Mouse (Mus musculus): ENCODE results near the gene Tal1.

Gene Tal1

DNA sequence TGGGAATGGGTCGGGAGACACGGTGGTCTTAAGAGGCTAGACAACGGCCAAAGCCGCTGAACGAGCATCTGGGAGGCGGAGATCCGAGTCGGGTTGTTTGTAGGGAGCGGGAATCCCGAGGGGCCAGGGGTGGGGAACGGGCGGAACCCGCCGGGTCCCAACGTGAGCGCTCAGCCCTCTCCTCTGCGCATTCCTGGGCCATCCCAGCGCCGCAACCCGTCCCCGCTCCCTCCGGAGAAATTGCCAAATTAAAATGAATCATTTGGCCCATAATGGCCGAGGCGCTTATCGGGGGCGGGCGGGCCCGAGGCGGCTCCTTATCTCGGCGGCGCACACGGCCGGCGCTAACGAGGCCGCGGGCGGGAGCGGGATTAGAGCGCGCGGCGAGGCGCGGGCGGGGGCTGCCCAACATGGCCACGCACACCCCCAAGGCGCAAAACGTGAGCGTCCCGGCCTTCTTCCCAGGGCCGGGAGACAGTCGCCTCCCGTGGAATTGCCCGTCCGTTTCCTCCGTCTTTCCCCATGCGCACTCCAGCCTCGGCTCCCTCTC lies at the start of gene Tal1:
TSS of gene Tal1 (plus strand) at position 56 of the 550 bp plus-strand sequence.
- DNase-seq: peak; percentile 97

DNA sequence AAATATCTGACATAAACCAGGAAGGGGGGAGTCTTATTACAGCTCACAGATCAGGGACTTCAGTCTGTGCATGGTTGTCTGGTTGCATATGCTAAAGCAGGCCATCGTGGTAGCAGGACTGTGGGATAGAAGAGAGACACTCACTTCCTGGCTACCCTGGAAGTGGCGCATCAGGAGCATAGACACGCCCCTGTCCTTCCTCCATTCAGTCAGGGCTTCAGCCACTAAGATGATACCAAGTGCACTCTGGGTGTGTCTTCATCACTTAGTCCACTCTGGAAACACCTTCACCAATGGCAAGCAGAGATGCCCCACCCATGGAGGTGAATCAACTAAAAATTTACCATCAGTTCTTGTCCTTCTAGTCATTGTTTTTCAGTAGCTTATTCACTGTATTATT lies 42.0 kb upstream of the Tal1 start:
- DNase-seq: no peak

DNA sequence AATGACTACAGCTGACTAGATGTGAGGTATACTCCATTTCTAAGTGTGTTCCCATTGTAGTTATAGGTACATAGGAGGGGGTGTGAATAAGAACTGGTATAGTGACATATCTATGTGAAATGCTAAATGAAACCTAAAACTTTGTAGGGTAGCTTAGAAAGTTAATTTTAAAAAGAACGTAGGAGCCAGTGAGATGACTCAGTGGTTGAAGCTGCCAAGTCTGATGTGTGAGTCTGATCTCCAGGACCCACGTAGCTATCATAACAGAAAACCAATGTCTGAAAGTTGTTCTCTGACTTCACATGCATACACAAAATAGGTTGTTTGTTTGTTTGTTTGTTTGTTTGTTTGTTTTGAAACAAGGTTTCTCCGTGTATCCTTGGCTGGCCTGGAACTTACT lies 36.2 kb upstream of the Tal1 start:
- no peak for DNase-seq

DNA sequence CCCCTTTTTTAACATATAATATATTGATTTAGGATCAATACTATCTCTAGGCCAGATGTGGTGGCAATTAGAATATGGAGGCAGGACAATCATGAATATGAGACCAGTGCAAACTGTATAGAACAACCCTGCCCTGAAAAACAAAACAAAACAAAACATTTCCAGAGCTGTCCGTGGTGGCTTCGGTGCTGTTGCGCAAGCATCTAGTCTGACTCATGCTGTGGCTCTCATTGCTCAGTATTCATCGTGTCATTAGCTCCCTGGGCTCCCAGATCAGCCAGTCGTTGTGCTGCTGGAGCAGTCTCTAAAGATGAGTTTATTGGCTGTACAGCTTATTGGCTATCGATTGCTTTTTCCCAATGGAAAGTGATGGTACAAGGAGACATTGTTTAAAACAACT lies 21.2 kb upstream of the Tal1 start:
- DNase-seq: peak; percentile 25

- DNase-seq: peak; percentile 87
These were observed 18.0 kb upstream of the Tal1 start for GRCm38 (mm10) chr4:115038242-115038641.

GRCm38 (mm10) chr4:115045621-115046020 lies 10.6 kb upstream of the Tal1 start:
- DNase-seq: peak; percentile 54

DNA sequence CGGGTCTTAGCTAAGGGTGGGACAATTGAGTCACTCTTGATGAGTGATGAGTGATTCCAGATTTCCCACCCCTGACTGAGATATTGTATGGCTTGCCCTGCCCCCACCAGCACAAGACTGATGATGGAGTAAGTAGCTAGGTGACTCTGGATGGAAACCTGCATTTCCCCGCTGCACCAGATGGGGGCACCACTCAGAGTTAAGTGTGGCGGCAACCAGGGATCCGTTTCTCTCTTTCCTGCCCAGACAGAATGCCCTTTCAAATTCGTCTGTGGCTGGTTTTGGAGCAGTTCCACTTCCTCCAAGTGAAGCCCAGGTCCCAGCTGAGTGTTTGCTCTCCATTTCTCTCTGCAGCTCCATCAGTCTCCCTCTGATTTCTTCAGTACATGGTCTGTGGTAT lies 8.5 kb upstream of the Tal1 start:
- peak; percentile 97 for DNase-seq

DNA sequence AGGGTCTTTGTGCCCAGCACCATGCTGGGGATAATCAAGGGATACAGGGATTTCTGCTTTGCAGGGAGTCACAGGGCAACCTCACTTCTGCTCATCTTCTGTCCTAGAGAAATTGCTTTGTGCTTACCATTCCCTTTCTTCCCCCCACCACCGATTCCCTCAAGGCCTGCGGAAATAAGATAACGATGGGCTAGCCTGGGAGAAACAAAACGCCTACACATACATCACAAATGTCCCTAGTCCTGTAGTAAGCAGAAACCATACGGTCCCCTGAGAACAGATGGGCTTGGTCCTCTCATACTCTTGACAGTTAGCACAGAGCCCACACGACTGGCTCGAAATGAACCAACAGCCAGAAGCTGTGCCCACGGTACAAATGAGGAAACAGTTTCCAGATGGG lies 8.0 kb upstream of the Tal1 start:
- DNase-seq: peak; percentile 80

DNA sequence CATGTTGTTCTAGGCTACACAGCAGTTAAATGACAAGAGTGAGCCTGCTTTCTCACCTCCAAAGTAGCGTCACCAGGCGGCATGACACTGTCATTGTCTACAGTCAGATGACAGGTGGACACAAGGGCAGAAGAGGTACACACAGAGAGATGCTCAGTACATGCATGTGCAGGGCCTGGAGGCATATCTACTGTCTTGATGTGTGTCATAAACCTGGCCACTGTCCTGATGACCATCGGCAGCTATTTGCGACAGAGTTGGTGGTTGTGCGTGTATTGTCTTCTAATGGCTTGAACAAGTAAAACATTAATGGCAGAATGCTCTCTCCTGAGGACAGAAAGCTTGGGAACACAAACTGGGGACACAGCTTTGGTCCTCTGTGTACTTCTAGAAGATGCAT lies 5.0 kb upstream of the Tal1 start:
- DNase-seq: peak; percentile 68

GRCm38 (mm10) chr4:115052343-115053005 lies 3.8 kb upstream of the Tal1 start:
- DNase-seq: peak; percentile 99

GRCm38 (mm10) chr4:115055044-115055443 lies 1.2 kb upstream of the Tal1 start:
- DNase-seq: peak; percentile 76

DNA sequence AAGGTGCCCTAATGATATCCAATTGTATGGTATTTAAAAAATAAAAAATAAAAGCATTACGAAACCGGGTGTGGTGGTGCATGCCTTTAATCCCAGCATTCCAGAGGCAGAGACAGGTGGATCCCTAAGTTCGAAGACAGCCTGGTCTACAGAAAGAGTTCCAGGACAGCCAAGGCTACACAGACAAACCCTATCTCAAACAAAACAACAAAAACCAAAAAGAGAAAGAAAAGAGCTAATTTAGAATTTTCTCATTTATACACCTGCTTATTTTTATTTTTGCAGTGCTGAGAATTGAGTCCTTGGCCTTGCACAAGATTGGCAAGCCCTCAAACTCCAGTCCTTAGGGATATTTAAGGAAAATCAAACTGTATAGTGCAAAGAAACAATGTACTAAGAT lies 535 bp upstream of the Tal1 start:
- peak; percentile 17 for DNase-seq

GRCm38 (mm10) chr4:115056921-115057673 lies 871 bp downstream of the Tal1 start:
- peak; percentile 99 for DNase-seq

- DNase-seq: peak; percentile 94
These were observed 1.6 kb downstream of the Tal1 start for GRCm38 (mm10) chr4:115057674-115058316.

DNA sequence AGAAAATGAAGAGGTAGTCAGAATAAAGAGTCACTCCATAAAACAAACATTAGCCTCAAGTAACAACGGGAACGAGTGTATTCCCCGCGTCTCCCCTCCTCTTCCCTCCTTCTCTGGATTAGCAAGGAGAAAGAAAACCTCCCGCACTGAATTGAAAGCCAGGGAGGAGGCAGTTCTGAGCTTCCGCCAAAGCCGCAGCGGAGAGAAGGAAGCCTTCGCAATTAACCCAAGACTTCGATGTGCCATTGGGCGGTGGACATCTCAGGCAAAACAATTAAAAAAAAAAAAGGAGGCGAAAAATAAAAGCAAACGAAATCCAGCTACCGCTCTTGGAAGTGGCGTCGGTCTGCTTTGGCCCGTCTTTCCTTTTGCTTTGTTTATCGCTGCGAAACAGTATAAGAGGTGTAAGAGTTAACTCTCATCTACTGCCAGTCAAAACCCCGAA lies 2.1 kb downstream of the Tal1 start:
- peak; percentile 94 for DNase-seq

DNA sequence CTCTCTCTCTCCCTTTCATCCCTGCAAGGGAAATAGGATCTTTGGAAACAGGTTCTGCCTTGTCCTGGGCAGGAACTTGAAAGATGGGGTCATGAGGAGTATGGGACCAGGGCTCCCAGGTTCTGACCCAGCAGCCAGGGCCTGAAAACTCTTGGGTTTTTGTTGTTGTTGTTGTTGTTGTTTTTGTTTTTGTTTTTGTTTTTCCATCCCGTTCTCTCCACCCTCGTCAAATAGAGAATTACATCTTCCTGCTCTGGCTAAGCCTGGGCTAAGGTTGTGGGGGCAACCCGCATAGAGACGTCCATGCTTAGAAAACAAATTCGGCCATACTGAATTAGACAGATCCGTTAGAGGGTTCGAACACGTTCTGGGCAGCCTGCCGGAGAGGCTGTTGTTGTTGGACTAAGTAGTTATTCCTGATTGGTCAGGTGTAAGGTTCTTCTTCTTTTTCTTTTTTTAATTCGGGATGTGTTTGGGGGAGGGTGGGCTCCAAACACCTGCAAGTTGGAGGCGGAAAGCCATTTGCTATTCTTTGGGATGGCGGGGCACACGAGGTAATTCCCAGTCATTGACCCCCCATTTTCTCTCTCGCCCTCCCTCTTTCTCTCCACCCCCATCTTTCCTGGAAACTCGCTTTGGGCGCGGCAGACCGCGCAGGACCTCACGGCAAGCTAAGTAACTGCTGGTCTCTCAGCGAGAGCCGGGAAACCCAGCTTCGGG lies 2.8 kb downstream of the Tal1 start:
- peak; percentile 94 for DNase-seq

DNA sequence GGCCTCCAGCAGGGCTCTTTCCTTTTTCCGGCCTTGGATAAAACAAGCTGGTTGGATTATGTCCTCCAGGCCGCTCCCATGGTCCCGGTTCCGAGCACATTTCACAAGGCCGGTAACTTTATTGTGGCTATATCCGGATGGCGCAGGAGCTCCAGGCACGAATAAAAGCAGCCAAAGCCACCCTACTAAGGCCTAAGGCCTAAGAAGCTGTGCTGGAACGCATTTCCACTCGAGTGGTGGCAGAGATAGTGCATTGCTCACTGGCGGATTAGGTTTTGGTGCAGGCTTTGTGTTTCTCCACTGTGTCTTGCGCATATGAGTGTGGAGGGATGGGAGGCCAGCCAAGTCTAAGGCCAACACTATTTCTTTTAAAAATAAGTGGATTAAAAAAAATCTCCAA lies 3.6 kb downstream of the Tal1 start:
- peak; percentile 97 for DNase-seq

GRCm38 (mm10) chr4:115060753-115061152 lies 4.5 kb downstream of the Tal1 start:
- no peak for DNase-seq

DNA sequence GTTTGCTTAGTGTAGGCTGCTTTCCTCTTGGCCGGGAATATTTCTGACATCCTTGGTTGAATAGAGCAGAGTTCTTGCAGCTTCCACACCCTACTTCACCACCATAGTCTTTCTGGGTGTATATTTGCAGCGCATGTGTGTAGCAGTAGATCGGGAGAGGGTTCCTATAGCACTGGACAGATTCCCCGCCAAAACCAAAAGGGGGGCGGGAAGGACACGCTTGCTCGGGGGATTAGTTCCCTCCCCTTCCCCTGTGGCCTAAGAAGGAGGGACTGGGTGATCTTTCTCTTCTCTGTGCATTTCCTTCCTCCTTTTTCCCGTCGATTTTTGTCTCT lies 6.3 kb downstream of the Tal1 start:
- DNase-seq: peak; percentile 90

- DNase-seq: peak; percentile 95
These were observed 6.8 kb downstream of the Tal1 start for GRCm38 (mm10) chr4:115062875-115063517.

DNA sequence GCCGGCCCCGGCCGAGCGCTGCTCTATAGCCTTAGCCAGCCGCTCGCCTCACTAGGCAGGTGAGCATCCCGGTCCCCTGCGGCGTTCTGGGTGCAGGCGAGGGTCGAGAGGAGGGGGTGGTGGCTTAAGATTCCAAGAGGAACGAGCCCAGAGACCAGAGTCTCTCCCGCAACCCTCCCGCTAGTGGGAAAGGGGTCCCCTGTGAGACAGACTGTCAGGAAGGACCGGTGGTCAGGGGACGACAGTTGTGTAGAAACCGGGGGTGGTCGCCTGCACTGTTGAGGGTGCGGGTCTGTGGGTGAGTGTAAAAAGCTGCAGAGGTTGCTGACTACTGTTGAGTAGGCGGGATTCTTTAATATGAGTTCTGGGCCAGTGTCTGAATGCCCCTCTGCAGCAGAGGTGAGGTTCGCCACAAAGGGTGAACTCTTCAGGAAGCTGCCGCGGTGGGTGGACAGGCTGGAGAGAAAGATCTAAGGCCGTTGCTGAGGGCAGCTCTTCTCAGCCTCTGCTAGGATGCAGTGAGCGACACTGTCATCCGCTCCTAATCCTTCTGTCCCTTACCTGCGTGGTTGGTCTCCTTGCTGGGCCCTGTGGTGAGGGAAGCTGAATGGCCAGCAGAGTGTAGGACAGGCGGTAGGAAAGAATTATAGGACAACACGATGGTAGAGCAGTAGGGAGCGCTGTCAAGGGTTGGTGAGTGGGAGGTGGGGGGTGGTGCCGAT lies 7.5 kb downstream of the Tal1 start:
- DNase-seq: no peak

- DNase-seq: no peak
These were observed 15.4 kb downstream of the Tal1 start for GRCm38 (mm10) chr4:115071668-115072067.
